Mouse (Mus musculus): ENCODE data around the gene Tnfrsf18.

GRCm38 (mm10) chr4:156067256-156067949 is 41.4 kb downstream of the Tnfrsf18 start:
- TF ChIP-seq CTCF (IDR thresholded peaks at IDR 0.05; ENCODE audit: low read depth, low read length) (no peak), POLR2A (IDR thresholded peaks at IDR 0.05; ENCODE audit: extremely low read depth, insufficient read depth, low read length) (no peak)

All from liver, adult 2 months (tissue).